Mouse (Mus musculus) fat pad, adult 2 months (tissue): ENCODE measurements around the gene Fra10ac1.

ENCODE experiments used
- DNase-seq: peaks from one replicate; pipeline ENCODE4 v3.0.0-alpha.2; 2011; ENCODE audit warnings: low read depth, low spot score; ENCODE audit errors: extremely low read depth

The Fra10ac1 gene

GRCm38 (mm10) chr19:38223905-38224684 is at the start of gene Fra10ac1:
Gene Fra10ac1 (minus strand): TSS chr19:38224156.
- DNase-seq = no peak

DNA sequence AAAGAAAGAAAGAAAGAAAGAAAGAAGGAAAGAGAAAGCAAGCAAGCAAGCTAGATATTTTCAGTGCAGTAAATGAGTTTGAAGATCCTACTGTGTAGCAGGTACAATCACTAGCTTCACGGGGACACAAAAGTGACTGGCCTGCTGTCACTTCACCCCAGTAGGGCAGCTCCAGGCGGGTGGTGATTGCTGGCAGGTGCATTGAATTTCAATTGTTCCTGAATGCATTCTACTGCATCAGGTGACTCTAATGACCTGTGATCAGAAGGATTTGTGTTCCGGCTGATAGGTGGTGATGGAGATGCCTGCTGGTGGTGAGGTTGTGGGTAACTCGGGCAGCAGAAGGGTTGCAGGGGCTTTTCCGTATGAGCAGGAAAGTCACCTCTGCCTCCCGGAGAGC is 47.1 kb upstream of the Fra10ac1 start:
- no peak for DNase-seq

DNA sequence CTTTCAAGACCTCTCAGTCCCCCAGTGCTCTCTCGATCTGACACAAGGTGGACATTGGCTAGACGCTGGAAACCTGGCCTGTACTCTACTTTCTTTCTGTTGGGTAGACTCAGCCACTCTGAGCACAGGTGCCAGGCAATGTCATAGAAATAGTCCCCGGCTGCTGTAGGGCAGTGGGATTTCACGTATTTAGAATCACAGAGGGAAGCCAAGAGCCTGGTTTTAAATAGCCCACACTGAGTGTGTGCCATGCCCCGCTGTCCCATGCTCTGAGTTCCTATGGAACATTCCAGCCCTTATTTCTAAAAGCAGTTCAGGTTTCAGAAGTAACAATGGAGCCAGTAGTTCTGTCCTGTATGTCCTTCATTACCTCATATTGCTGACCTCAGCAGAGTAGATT is 43.5 kb upstream of the Fra10ac1 start:
- DNase-seq = no peak

DNA sequence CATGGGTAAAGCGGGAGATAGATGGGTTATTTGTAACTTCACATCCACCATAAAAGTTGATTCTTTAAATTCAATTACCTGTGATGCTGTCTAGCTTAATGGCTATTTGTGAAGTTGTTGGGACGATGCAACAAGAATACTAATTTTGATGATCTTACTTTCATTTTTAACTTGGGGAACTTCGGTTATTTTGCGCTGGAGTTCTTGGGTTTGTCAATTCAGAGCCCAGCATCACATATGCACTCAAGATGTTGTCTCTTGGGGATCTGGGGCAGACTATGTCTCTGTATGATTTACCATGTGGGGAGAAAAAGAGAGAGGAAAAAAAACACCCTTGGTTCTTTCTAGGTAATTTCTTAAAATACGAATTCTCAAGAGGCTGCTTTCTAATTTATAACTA is 41.8 kb upstream of the Fra10ac1 start:
- DNase-seq = no peak

DNA sequence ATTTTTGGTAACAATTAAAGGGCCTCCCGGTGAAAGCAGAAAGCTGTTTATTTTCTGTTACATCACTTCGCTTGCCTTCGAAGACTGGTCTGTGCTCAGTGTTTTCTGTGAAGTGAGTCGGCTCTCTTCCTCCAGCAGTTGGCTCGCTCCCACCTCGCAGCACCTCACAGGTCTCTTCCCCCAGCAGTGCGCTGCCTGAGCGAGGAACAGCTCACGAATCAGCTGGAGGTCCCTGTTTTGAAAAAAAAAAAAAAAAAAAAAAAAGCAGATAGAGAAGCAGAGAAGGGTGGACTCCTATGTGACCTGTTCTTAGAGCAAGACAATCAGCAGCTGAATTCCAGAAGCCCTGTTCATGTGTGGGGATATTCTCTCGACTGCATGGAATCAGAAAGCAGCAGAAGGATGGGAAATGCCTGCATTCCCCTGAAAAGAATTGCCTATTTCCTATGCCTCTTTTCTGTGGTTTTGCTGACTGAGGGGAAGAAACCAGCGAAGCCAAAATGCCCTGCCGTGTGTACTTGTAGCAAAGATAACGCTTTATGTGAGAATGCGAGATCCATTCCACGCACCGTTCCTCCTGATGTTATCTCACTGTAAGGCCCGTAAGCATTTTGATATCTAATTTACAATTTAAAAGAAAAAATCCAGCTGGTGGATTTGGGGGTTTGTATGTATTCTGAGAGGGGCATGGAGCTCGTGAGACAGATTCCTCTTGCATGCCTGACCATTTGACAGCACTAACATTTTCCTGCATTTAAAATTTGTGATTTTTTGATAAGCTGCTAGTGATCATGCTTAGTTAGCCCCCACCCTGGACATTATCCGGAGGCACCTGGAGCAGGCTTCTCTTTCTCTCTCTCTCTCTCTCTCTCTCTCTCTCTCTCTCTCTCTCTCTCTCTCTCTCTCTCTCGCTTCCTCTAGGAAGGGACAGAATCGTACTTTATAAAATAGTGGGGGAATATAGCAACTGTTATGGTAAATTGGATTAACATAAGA is 40.8 kb upstream of the Fra10ac1 start, which contains the start of gene Lgi1:
TSS of gene Lgi1 (plus strand) at position 32 of the 996 bp plus-strand sequence.
- no peak for DNase-seq

GRCm38 (mm10) chr19:38263829-38264504 is 40.0 kb upstream of the Fra10ac1 start:
- no peak for DNase-seq

- no peak for DNase-seq
Observed at GRCm38 (mm10) chr19:38261351-38261750, 37.4 kb upstream of the Fra10ac1 start.

GRCm38 (mm10) chr19:38260346-38260745 is 36.4 kb upstream of the Fra10ac1 start:
- no peak for DNase-seq

- DNase-seq = no peak
Observed at GRCm38 (mm10) chr19:38259436-38259835, 35.5 kb upstream of the Fra10ac1 start.

- DNase-seq = no peak
Observed at GRCm38 (mm10) chr19:38258651-38259065, 34.7 kb upstream of the Fra10ac1 start.

- DNase-seq = no peak
Observed at GRCm38 (mm10) chr19:38253796-38254195, 29.8 kb upstream of the Fra10ac1 start.

- no peak for DNase-seq
Observed at GRCm38 (mm10) chr19:38249627-38250026, 25.7 kb upstream of the Fra10ac1 start.

GRCm38 (mm10) chr19:38246177-38246622 is 22.2 kb upstream of the Fra10ac1 start:
- DNase-seq = no peak

- DNase-seq = no peak
Observed at GRCm38 (mm10) chr19:38245361-38246176, 21.6 kb upstream of the Fra10ac1 start.

DNA sequence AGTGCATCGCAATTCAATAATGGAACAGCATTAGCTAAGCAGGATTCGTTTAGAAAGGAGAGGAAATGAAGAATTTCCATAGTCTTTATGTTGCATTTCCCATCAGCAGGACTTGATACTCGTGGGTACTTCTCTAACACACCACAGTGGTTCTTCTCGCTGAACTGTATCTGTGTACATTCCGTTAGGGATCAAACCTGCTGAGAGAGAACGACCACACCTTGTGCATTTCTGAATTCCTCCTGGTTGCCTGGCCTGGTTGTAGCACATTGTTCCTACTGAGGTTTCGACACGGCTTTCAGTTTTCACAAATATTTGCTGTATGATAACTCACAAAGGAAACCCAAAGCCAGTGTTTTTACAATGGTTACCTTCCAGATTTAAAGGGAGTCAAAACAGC is 20.8 kb upstream of the Fra10ac1 start:
- DNase-seq = no peak

GRCm38 (mm10) chr19:38242314-38242852 is 18.4 kb upstream of the Fra10ac1 start:
- no peak for DNase-seq

- no peak for DNase-seq
Observed at GRCm38 (mm10) chr19:38238213-38238951, 14.4 kb upstream of the Fra10ac1 start.

GRCm38 (mm10) chr19:38237834-38238212 is 13.9 kb upstream of the Fra10ac1 start:
- no peak for DNase-seq

DNA sequence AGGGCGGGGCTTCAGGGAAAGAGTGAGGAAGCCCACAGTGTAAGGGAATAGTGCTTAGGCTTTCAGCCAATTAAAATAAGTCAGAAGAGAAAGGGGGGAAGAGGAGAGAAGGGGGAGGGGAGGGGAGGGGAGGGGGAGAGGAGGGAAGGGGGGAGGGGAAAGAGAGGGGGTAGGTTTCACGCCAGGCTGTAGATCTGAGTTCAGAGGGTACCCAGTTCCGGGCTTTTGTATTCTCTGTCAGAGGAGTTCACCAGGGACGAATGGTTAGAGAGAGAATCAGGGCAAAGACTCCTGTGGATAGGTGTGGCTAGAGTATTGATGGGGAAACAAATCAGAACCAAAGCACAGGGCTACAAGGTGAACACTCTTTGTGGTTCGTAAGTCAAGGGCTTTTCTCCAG is 12.6 kb upstream of the Fra10ac1 start:
- DNase-seq = no peak
